Mouse (Mus musculus): ENCODE measurements at regions not wholly inside any gene's neighbourhood (a gene's known extent, or its start where the extent isn't known, plus 50 kb on each side); places are given as distances from the start of the nearest gene placed in this dataset.

GRCm38 (mm10) chr8:56682564-56682963 lies 131.7 kb downstream of the Fbxo8 start:
- TF ChIP-seq CTCF (IDR thresholded peaks at IDR 0.05; ENCODE audit: low read depth), result peak; percentile 67
- no peak overlapping the region for H3K9ac ChIP-seq
- H3K4me1 ChIP-seq (ENCODE audit: insufficient read depth), result no peaks in the 10 kb centered on the region
- ATAC-seq (no peak), DNase-seq (peak; percentile 59)
- no peak overlapping the region for H3K27ac ChIP-seq (ENCODE audit: low read depth, low read length)
- H3K4me3 ChIP-seq (ENCODE audit: low read depth, low read length), result no peak overlapping the region
- H3K36me3 ChIP-seq (ENCODE audit: insufficient read depth), result no peaks in the 10 kb centered on the region
- no peaks in the 10 kb centered on the region for H3K27me3 ChIP-seq (ENCODE audit: insufficient read depth, low read length)
- no peak overlapping the region for H3K4me2 ChIP-seq (ENCODE audit: low read depth)
- H3K9me3 ChIP-seq (ENCODE audit: low read length), result no peaks in the 10 kb centered on the region
- whole genome bisulfite sequencing, result 16% methylated on average over 3 of the region's 3 CpGs

- no peak overlapping the region for H3K4me2 ChIP-seq (ENCODE audit: low read depth)
- no peak overlapping the region for H3K9ac ChIP-seq
- H3K36me3 ChIP-seq (ENCODE audit: insufficient read depth), result no peaks in the 10 kb centered on the region
- H3K27ac ChIP-seq (ENCODE audit: low read depth, low read length), result no peak overlapping the region
- DNase-seq (no peak), ATAC-seq (no peak)
- 87% methylated on average over 7 of the region's 7 CpGs for WGBS
- no peaks in the 10 kb centered on the region for H3K27me3 ChIP-seq (ENCODE audit: insufficient read depth, low read length)
- H3K4me3 ChIP-seq (ENCODE audit: low read depth, low read length), result no peak overlapping the region
- H3K9me3 ChIP-seq (ENCODE audit: low read length), result no peaks in the 10 kb centered on the region
- no peak for TF ChIP-seq CTCF (IDR thresholded peaks at IDR 0.05; ENCODE audit: low read depth)
- no peaks in the 10 kb centered on the region for H3K4me1 ChIP-seq (ENCODE audit: insufficient read depth)
Measured at GRCm38 (mm10) chr8:56684352-56684751, 133.5 kb downstream of the Fbxo8 start.

- 93% methylated on average over 1 of the region's 1 CpGs for WGBS
- H3K4me3 ChIP-seq (ENCODE audit: low read depth, low read length), result no peak overlapping the region
- ATAC-seq (no peak), DNase-seq (no peak)
- no peaks in the 10 kb centered on the region for H3K4me1 ChIP-seq (ENCODE audit: insufficient read depth)
- H3K9ac ChIP-seq, result no peak overlapping the region
- H3K9me3 ChIP-seq (ENCODE audit: low read length), result no peaks in the 10 kb centered on the region
- H3K27ac ChIP-seq (ENCODE audit: low read depth, low read length), result no peak overlapping the region
- no peak for TF ChIP-seq CTCF (IDR thresholded peaks at IDR 0.05; ENCODE audit: low read depth)
- no peak overlapping the region for H3K4me2 ChIP-seq (ENCODE audit: low read depth)
- no peaks in the 10 kb centered on the region for H3K36me3 ChIP-seq (ENCODE audit: insufficient read depth)
- H3K27me3 ChIP-seq (ENCODE audit: insufficient read depth, low read length), result no peaks in the 10 kb centered on the region
Measured at GRCm38 (mm10) chr8:56695436-56695835, 144.5 kb downstream of the Fbxo8 start.

- H3K27me3 ChIP-seq (ENCODE audit: insufficient read depth, low read length), result no peaks in the 10 kb centered on the region
- H3K9ac ChIP-seq, result no peak overlapping the region
- no peaks in the 10 kb centered on the region for H3K4me1 ChIP-seq (ENCODE audit: insufficient read depth)
- no peak overlapping the region for H3K4me2 ChIP-seq (ENCODE audit: low read depth)
- H3K4me3 ChIP-seq (ENCODE audit: low read depth, low read length), result no peak overlapping the region
- no peaks in the 10 kb centered on the region for H3K36me3 ChIP-seq (ENCODE audit: insufficient read depth)
- WGBS, result 85% methylated on average over 2 of the region's 2 CpGs
- DNase-seq (no peak), ATAC-seq (no peak)
- H3K9me3 ChIP-seq (ENCODE audit: low read length), result no peaks in the 10 kb centered on the region
- TF ChIP-seq CTCF (IDR thresholded peaks at IDR 0.05; ENCODE audit: low read depth), result no peak
- no peak overlapping the region for H3K27ac ChIP-seq (ENCODE audit: low read depth, low read length)
Measured at GRCm38 (mm10) chr8:56700580-56701145, 149.8 kb downstream of the Fbxo8 start.

GRCm38 (mm10) chr8:56706377-56706776 lies 155.5 kb downstream of the Fbxo8 start:
- Histone ChIP-seq H3K36me3 (ENCODE audit: insufficient read depth) (no peaks in the 10 kb centered on the region), H3K27ac (ENCODE audit: low read depth, low read length) (no peak overlapping the region), H3K27me3 (ENCODE audit: insufficient read depth, low read length) (no peaks in the 10 kb centered on the region), H3K9ac (no peak overlapping the region), H3K4me1 (ENCODE audit: insufficient read depth) (no peaks in the 10 kb centered on the region), H3K4me3 (ENCODE audit: low read depth, low read length) (peak overlapping the region; percentile 15; the same call in 1 of the 2 replicates), H3K9me3 (ENCODE audit: low read length) (no peaks in the 10 kb centered on the region), H3K4me2 (ENCODE audit: low read depth) (peak overlapping the region; percentile 40; the same call in 1 of the 2 replicates)
- no peak for TF ChIP-seq CTCF (IDR thresholded peaks at IDR 0.05; ENCODE audit: low read depth)
- DNase-seq, result no peak
- WGBS, result 21% methylated on average over 10 of the region's 10 CpGs
- ATAC-seq, result no peak

- Histone ChIP-seq H3K27ac (ENCODE audit: low read depth, low read length) (no peak overlapping the region), H3K4me2 (ENCODE audit: low read depth) (peak overlapping the region; percentile 40), H3K9ac (peak overlapping the region; percentile 6; the same call in 1 of the 2 replicates), H3K4me3 (ENCODE audit: low read depth, low read length) (peak overlapping the region; percentile 15), H3K36me3 (ENCODE audit: insufficient read depth) (no peaks in the 10 kb centered on the region), H3K27me3 (ENCODE audit: insufficient read depth, low read length) (no peaks in the 10 kb centered on the region), H3K9me3 (ENCODE audit: low read length) (no peaks in the 10 kb centered on the region), H3K4me1 (ENCODE audit: insufficient read depth) (no peaks in the 10 kb centered on the region)
- 9% methylated on average over 14 of the region's 14 CpGs for WGBS
- ATAC-seq, result peak; percentile 84
- DNase-seq, result peak; percentile 59
- no peak for TF ChIP-seq CTCF (IDR thresholded peaks at IDR 0.05; ENCODE audit: low read depth)
Measured at GRCm38 (mm10) chr8:56706941-56707706, 156.2 kb downstream of the Fbxo8 start.

- 18% methylated on average over 1 of the region's 1 CpGs for WGBS
- Histone ChIP-seq H3K4me2 (ENCODE audit: low read depth) (no peak overlapping the region), H3K4me3 (ENCODE audit: low read depth, low read length) (no peak overlapping the region), H3K27ac (ENCODE audit: low read depth, low read length) (no peak overlapping the region), H3K4me1 (ENCODE audit: insufficient read depth) (no peaks in the 10 kb centered on the region), H3K36me3 (ENCODE audit: insufficient read depth) (no peaks in the 10 kb centered on the region), H3K9ac (no peak overlapping the region), H3K27me3 (ENCODE audit: insufficient read depth, low read length) (no peaks in the 10 kb centered on the region), H3K9me3 (ENCODE audit: low read length) (no peaks in the 10 kb centered on the region)
- ATAC-seq, result no peak
- DNase-seq, result no peak
- TF ChIP-seq CTCF (IDR thresholded peaks at IDR 0.05; ENCODE audit: low read depth), result no peak
Measured at GRCm38 (mm10) chr8:56720001-56720400, 169.1 kb downstream of the Fbxo8 start.
